Mouse (Mus musculus) spleen, adult 2 months (tissue): ENCODE measurements around the gene Akap9. TPM values are rescaled to one million over a fixed set of nuclear protein-coding genes. Genes with fewer than 3 reads are reported as not detected.
"Not testable (repeated sequence)": the region's sequence is repeated elsewhere in the genome, so short reads cannot be mapped to it uniquely, and the experiment has no call there.

Source experiments
- DNase-seq, 2 experiments: peaks; one replicate each; pipeline versions ENCODE4 v3.0.0 to v3.0.0-alpha.2; 2012 to 2021; ENCODE audit warnings: low spot score in 2 of 2, low read depth in 1 of 2
- H3K27ac ChIP-seq: fragments of 200-500 bp; 2 replicates; pipeline ENCODE4 v1.5.1; 2012; ENCODE audit warnings: low read length, inconsistent platforms; ENCODE audit not compliant: insufficient read depth
- H3K27me3 ChIP-seq: fragments of 200-500 bp; 2 replicates; pipeline ENCODE4 v1.6.1; 2012; ENCODE audit warnings: mild to moderate bottlenecking, moderate library complexity, low read length, inconsistent platforms; ENCODE audit not compliant: control insufficient read depth, insufficient read depth
- H3K36me3 ChIP-seq: fragments of 200-500 bp; 2 replicates; pipeline ENCODE4 v1.6.1; 2012; ENCODE audit warnings: mild to moderate bottlenecking, low read length, inconsistent platforms; ENCODE audit not compliant: control insufficient read depth, insufficient read depth
- H3K4me1 ChIP-seq: fragments of 200-500 bp; 2 replicates; pipeline ENCODE4 v1.6.1; 2011; ENCODE audit warnings: inconsistent platforms; ENCODE audit not compliant: control insufficient read depth, insufficient read depth, insufficient read length
- H3K4me3 ChIP-seq: fragments of 200-500 bp; 2 replicates; pipeline ENCODE4 v1.5.1; 2011; ENCODE audit warnings: mild to moderate bottlenecking, inconsistent platforms; ENCODE audit not compliant: insufficient read depth, insufficient read length; ENCODE audit errors: extremely low read depth
- CTCF ChIP-seq: fragments of 200-500 bp; IDR thresholded peaks from 2 replicates; pipeline ENCODE4 v1.5.1; 2011; ENCODE audit warnings: mild to moderate bottlenecking, inconsistent platforms; ENCODE audit not compliant: insufficient read depth, insufficient read length, insufficient replicate concordance; ENCODE audit errors: extremely low read depth
- POLR2A ChIP-seq: fragments of 200-500 bp; IDR thresholded peaks from 2 replicates; pipeline ENCODE4 v1.6.1; 2011; ENCODE audit warnings: low read depth, low read length, inconsistent platforms
- WGBS: fragments of 180-500 bp; shearing (Covaris S2); methylation state at CpG from one replicate; pipeline ENCODE4 v1.1.7; 2018; 5-methylcytosine and 5-hydroxymethylcytosine counted together
- polyA plus RNA-seq: library from polyadenylated mRNA; depleted of rRNA; stranded (reverse); fragments of >200 nt; gene quantifications from 2 replicates; pipeline ENCODE4 v1.2.3, GENCODE M21; 2012

Gene Akap9
- polyA plus RNA-seq, 1 experiment, result 3.9 TPM

GRCm38 (mm10) chr5:4004531-4005469, 76.9 kb downstream of the Akap9 start:
- no peak for DNase-seq
- H3K27ac ChIP-seq, result no peak overlapping the region
- no peaks in the 10 kb centered on the region for H3K27me3 ChIP-seq
- TF ChIP-seq CTCF (no peak), POLR2A (no peak)
- peaks cover 12% of the 10 kb centered on the region for H3K36me3 ChIP-seq
- H3K4me3 ChIP-seq, result no peak overlapping the region
- 94% methylated on average over 16 of the region's 16 CpGs for WGBS
- H3K4me1 ChIP-seq, result no peaks in the 10 kb centered on the region

- TF ChIP-seq CTCF (no peak), POLR2A (no peak)
- DNase-seq, result no peak
- Histone ChIP-seq H3K4me1 (no peaks in the 10 kb centered on the region), H3K4me3 (no peak overlapping the region), H3K27me3 (no peaks in the 10 kb centered on the region), H3K27ac (no peak overlapping the region), H3K36me3 (peaks cover 16% of the 10 kb centered on the region)
- WGBS, result 93% methylated on average over 3 of the region's 3 CpGs
Measured at GRCm38 (mm10) chr5:4006606-4007005, 78.8 kb downstream of the Akap9 start.

GRCm38 (mm10) chr5:4008266-4008665, 80.4 kb downstream of the Akap9 start:
- no peak for DNase-seq
- no peak overlapping the region for H3K4me3 ChIP-seq
- no peak for TF ChIP-seq CTCF
- TF ChIP-seq POLR2A, result no peak
- H3K36me3 ChIP-seq, result peaks cover 18% of the 10 kb centered on the region
- no peaks in the 10 kb centered on the region for H3K27me3 ChIP-seq
- H3K4me1 ChIP-seq, result no peaks in the 10 kb centered on the region
- 94% methylated on average over 10 of the region's 10 CpGs for WGBS
- H3K27ac ChIP-seq, result no peak overlapping the region

GRCm38 (mm10) chr5:4009540-4009939, 81.7 kb downstream of the Akap9 start:
- whole genome bisulfite sequencing, result 92% methylated on average over 6 of the region's 6 CpGs
- DNase-seq, result no peak
- no peak for TF ChIP-seq CTCF
- TF ChIP-seq POLR2A, result no peak
- no peak overlapping the region for H3K4me3 ChIP-seq
- peaks cover 22% of the 10 kb centered on the region for H3K36me3 ChIP-seq
- H3K27ac ChIP-seq, result no peak overlapping the region
- H3K4me1 ChIP-seq, result no peaks in the 10 kb centered on the region
- no peaks in the 10 kb centered on the region for H3K27me3 ChIP-seq

GRCm38 (mm10) chr5:4017646-4018045, 89.8 kb downstream of the Akap9 start:
- 81% methylated on average over 1 of the region's 1 CpGs for WGBS
- H3K27ac ChIP-seq, H3K4me1 ChIP-seq, DNase-seq, H3K27me3 ChIP-seq, H3K4me3 ChIP-seq, H3K36me3 ChIP-seq: not testable (repeated sequence)

- no peak for DNase-seq
- Histone ChIP-seq H3K4me1 (no peaks in the 10 kb centered on the region), H3K27ac (no peak overlapping the region), H3K4me3 (no peak overlapping the region), H3K27me3 (no peaks in the 10 kb centered on the region), H3K36me3 (peaks cover 2% of the 10 kb centered on the region; the same call in 1 of the 2 replicates)
- 93% methylated on average over 4 of the region's 4 CpGs for WGBS
- TF ChIP-seq POLR2A (no peak), CTCF (no peak)
Measured at GRCm38 (mm10) chr5:4019377-4019776, 91.5 kb downstream of the Akap9 start.

GRCm38 (mm10) chr5:4020018-4020417, 92.2 kb downstream of the Akap9 start:
- H3K27me3 ChIP-seq, result no peaks in the 10 kb centered on the region
- H3K4me1 ChIP-seq, result no peaks in the 10 kb centered on the region
- no peak for TF ChIP-seq CTCF
- H3K4me3 ChIP-seq, result no peak overlapping the region
- DNase-seq, result no peak
- H3K27ac ChIP-seq, result no peak overlapping the region
- 80% methylated on average over 1 of the region's 1 CpGs for WGBS
- peaks cover 2% of the 10 kb centered on the region; the same call in 1 of the 2 replicates for H3K36me3 ChIP-seq
